Mouse (Mus musculus): ENCODE measurements around the gene Gm5868.

- no peak for TF ChIP-seq GATA1 (IDR thresholded peaks at IDR 0.05; ENCODE audit: borderline replicate concordance, low read length)
- TF ChIP-seq FLI1 (IDR thresholded peaks at IDR 0.05; ENCODE audit: low read length), result no peak
Observed at GRCm38 (mm10) chr5:72630026-72630425, 42.7 kb upstream of the Gm5868 start.
